Mouse (Mus musculus): Measurements from ENCODE around the gene Parvg. TPM values are rescaled to one million over a fixed set of nuclear protein-coding genes. Genes with fewer than 3 reads are reported as not detected.

Parvg gene
- polyA plus RNA-seq, 1 experiment: 1.4 TPM

GRCm38 (mm10) chr15:84364746-84365145 lies 40.9 kb downstream of the Parvg start:
- no peak for DNase-seq
- H3K27me3 ChIP-seq (ENCODE audit: control insufficient read depth, insufficient read depth, low read length): no peaks in the 10 kb centered on the region
- no peak for TF ChIP-seq CTCF (IDR thresholded peaks at IDR 0.05; ENCODE audit: borderline replicate concordance, insufficient read depth, low read depth, low read length)
- TF ChIP-seq POLR2A (IDR thresholded peaks at IDR 0.05; ENCODE audit: borderline replicate concordance, insufficient read depth, low read length): no peak
- 74% methylated on average over 3 of the region's 3 CpGs for WGBS
- no peak overlapping the region for H3K27ac ChIP-seq (ENCODE audit: insufficient read depth, low read length)
- H3K4me1 ChIP-seq (ENCODE audit: control insufficient read depth, insufficient read depth, low read length): peaks cover 2% of the 10 kb centered on the region
- no peak overlapping the region for H3K4me3 ChIP-seq (replicated peaks; ENCODE audit: insufficient read depth, low read depth, low read length)

GRCm38 (mm10) chr15:84365675-84366381 lies 42.0 kb downstream of the Parvg start:
- TF ChIP-seq CTCF (IDR thresholded peaks at IDR 0.05; ENCODE audit: borderline replicate concordance, insufficient read depth, low read depth, low read length) (no peak), POLR2A (IDR thresholded peaks at IDR 0.05; ENCODE audit: borderline replicate concordance, insufficient read depth, low read length) (no peak)
- no peak for DNase-seq
- WGBS: 35% methylated on average over 17 of the region's 17 CpGs
- peaks cover 2% of the 10 kb centered on the region for H3K4me1 ChIP-seq (ENCODE audit: control insufficient read depth, insufficient read depth, low read length)
- no peak overlapping the region for H3K27ac ChIP-seq (ENCODE audit: insufficient read depth, low read length)
- H3K4me3 ChIP-seq (replicated peaks; ENCODE audit: insufficient read depth, low read depth, low read length): no peak overlapping the region
- H3K27me3 ChIP-seq (ENCODE audit: control insufficient read depth, insufficient read depth, low read length): no peaks in the 10 kb centered on the region

DNA sequence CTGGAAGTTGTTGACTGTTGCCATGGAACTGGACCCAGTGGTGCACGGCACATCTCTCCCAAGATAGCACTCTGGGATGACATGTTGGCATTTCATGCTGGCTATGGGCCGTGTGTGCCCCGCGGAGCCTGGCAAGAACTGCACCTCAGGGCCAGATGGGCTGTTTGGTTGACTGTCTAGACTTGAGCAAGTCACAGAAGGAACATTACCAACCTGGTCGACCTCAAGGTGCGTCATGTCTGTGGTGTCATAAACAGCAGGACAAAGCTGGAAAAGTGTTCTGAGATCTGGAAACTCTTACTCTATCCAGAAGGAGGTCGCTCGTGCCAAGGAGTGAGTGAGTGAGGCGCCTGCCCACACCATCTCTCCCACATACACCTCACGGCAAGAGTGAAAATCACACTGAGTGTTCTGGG lies 42.8 kb downstream of the Parvg start:
- H3K4me3 ChIP-seq (replicated peaks; ENCODE audit: insufficient read depth, low read depth, low read length): no peak overlapping the region
- DNase-seq: peak; percentile 64 to 69
- 10% methylated on average over 10 of the region's 10 CpGs for WGBS
- H3K4me1 ChIP-seq (ENCODE audit: control insufficient read depth, insufficient read depth, low read length): peaks cover 2% of the 10 kb centered on the region
- H3K27me3 ChIP-seq (ENCODE audit: control insufficient read depth, insufficient read depth, low read length): no peaks in the 10 kb centered on the region
- H3K27ac ChIP-seq (ENCODE audit: insufficient read depth, low read length): no peak overlapping the region
- TF ChIP-seq POLR2A (IDR thresholded peaks at IDR 0.05; ENCODE audit: borderline replicate concordance, insufficient read depth, low read length) (no peak), CTCF (IDR thresholded peaks at IDR 0.05; ENCODE audit: borderline replicate concordance, insufficient read depth, low read depth, low read length) (no peak)

DNA sequence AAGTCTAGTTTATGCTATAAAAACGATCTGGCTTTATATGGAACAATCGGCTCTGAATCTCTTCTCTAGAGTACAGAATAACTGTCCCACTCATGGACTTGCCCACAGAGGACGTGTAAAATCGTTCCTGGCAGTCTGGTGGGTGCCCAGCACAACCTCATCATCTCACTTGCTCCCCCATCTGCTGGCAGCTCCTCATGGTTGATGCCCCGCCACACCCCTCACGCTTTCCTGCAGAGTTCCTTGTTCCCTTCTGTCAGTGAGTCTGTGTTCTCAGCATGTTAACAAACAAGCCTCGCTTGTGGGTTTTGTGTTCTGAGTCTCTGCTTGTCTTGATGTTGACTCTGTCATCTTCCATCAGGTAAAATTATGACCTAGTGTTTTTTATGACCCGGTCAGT lies 43.6 kb downstream of the Parvg start:
- DNase-seq: no peak
- Histone ChIP-seq H3K4me3 (replicated peaks; ENCODE audit: insufficient read depth, low read depth, low read length) (no peak overlapping the region), H3K27ac (ENCODE audit: insufficient read depth, low read length) (no peak overlapping the region), H3K27me3 (ENCODE audit: control insufficient read depth, insufficient read depth, low read length) (no peaks in the 10 kb centered on the region), H3K4me1 (ENCODE audit: control insufficient read depth, insufficient read depth, low read length) (peaks cover 2% of the 10 kb centered on the region)
- 45% methylated on average over 8 of the region's 8 CpGs for WGBS
- TF ChIP-seq CTCF (IDR thresholded peaks at IDR 0.05; ENCODE audit: borderline replicate concordance, insufficient read depth, low read depth, low read length) (no peak), POLR2A (IDR thresholded peaks at IDR 0.05; ENCODE audit: borderline replicate concordance, insufficient read depth, low read length) (no peak)

DNA sequence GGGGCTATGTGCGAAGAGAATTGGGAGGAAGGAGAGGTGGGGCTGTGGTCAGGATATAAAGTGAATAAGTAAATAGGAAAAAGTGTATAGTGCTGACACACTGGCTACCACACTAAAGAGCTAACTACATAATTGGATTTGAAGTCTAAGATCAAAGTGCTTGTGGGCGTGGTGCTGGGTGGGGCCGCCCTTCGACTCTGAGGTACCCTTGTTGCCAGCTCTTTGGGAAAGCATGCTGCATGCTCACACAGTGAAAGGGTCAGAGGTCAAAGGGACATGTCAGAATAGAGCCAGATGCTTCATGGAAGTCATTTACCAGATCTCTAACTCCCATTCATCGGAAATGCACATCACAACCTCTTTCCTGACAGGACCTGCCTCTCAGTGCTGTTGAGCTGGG lies 49.0 kb downstream of the Parvg start:
- 77% methylated on average over 5 of the region's 5 CpGs for WGBS
- H3K27me3 ChIP-seq (ENCODE audit: control insufficient read depth, insufficient read depth, low read length): no peaks in the 10 kb centered on the region
- H3K4me3 ChIP-seq (replicated peaks; ENCODE audit: insufficient read depth, low read depth, low read length): no peak overlapping the region
- no peak overlapping the region for H3K27ac ChIP-seq (ENCODE audit: insufficient read depth, low read length)
- no peak for DNase-seq
- no peaks in the 10 kb centered on the region for H3K4me1 ChIP-seq (ENCODE audit: control insufficient read depth, insufficient read depth, low read length)
- TF ChIP-seq POLR2A (IDR thresholded peaks at IDR 0.05; ENCODE audit: borderline replicate concordance, insufficient read depth, low read length) (no peak), CTCF (IDR thresholded peaks at IDR 0.05; ENCODE audit: borderline replicate concordance, insufficient read depth, low read depth, low read length) (no peak)

DNA sequence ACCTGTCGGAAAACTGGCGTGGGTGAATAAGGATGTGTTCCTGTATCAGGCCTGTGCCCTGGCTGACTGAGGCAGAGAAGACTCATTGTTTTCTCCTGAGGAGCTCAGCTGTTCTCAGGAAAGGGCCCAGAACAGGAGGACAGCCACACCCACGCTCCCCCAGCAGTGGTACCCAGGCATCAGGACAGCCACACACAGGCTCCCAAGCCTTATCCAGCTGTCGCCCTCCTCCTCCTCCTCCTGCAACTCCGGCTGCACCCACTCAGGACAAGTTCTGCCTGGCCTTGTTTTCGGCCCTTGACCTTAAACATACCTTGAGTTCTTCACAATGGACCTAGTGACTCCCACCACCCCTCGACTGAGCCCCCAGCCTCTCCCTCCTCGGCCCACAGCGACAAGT lies 54.9 kb downstream of the Parvg start:
- no peak overlapping the region for H3K27ac ChIP-seq (ENCODE audit: insufficient read depth, low read length)
- no peak overlapping the region for H3K4me3 ChIP-seq (replicated peaks; ENCODE audit: insufficient read depth, low read depth, low read length)
- no peak for DNase-seq
- 89% methylated on average over 9 of the region's 9 CpGs for WGBS
- no peaks in the 10 kb centered on the region for H3K27me3 ChIP-seq (ENCODE audit: control insufficient read depth, insufficient read depth, low read length)
- TF ChIP-seq POLR2A (IDR thresholded peaks at IDR 0.05; ENCODE audit: borderline replicate concordance, insufficient read depth, low read length) (no peak), CTCF (IDR thresholded peaks at IDR 0.05; ENCODE audit: borderline replicate concordance, insufficient read depth, low read depth, low read length) (no peak)
- H3K4me1 ChIP-seq (ENCODE audit: control insufficient read depth, insufficient read depth, low read length): no peaks in the 10 kb centered on the region

GRCm38 (mm10) chr15:84380181-84380580 lies 56.4 kb downstream of the Parvg start:
- H3K4me1 ChIP-seq (ENCODE audit: control insufficient read depth, insufficient read depth, low read length): no peaks in the 10 kb centered on the region
- TF ChIP-seq CTCF (IDR thresholded peaks at IDR 0.05; ENCODE audit: borderline replicate concordance, insufficient read depth, low read depth, low read length) (no peak), POLR2A (IDR thresholded peaks at IDR 0.05; ENCODE audit: borderline replicate concordance, insufficient read depth, low read length) (no peak)
- 79% methylated on average over 10 of the region's 10 CpGs for WGBS

GRCm38 (mm10) chr15:84384066-84384465 lies 60.2 kb downstream of the Parvg start:
- H3K27me3 ChIP-seq (ENCODE audit: control insufficient read depth, insufficient read depth, low read length): no peaks in the 10 kb centered on the region
- H3K27ac ChIP-seq (ENCODE audit: insufficient read depth, low read length): no peak overlapping the region
- H3K4me1 ChIP-seq (ENCODE audit: control insufficient read depth, insufficient read depth, low read length): no peaks in the 10 kb centered on the region
- H3K4me3 ChIP-seq (replicated peaks; ENCODE audit: insufficient read depth, low read depth, low read length): no peak overlapping the region
- TF ChIP-seq POLR2A (IDR thresholded peaks at IDR 0.05; ENCODE audit: borderline replicate concordance, insufficient read depth, low read length) (no peak), CTCF (IDR thresholded peaks at IDR 0.05; ENCODE audit: borderline replicate concordance, insufficient read depth, low read depth, low read length) (no peak)
- WGBS: 93% methylated on average over 9 of the region's 9 CpGs
- no peak for DNase-seq

More at GRCm38 (mm10) chr15:84380181-84380580, 56.4 kb downstream of the Parvg start:
- DNase-seq: no peak
- Histone ChIP-seq H3K4me3 (replicated peaks; ENCODE audit: insufficient read depth, low read depth, low read length) (no peak overlapping the region), H3K27me3 (ENCODE audit: control insufficient read depth, insufficient read depth, low read length) (no peaks in the 10 kb centered on the region), H3K27ac (ENCODE audit: insufficient read depth, low read length) (no peak overlapping the region)

Data from cerebellum, adult 2 months (tissue).